Mouse (Mus musculus) urinary bladder, postnatal 10 days (tissue): ENCODE results near the gene Mroh3.

Source experiments
- DNase-seq: peaks from one replicate; pipeline ENCODE4 v3.0.0; 2022; ENCODE audit warnings: low spot score

Mroh3 gene

DNA sequence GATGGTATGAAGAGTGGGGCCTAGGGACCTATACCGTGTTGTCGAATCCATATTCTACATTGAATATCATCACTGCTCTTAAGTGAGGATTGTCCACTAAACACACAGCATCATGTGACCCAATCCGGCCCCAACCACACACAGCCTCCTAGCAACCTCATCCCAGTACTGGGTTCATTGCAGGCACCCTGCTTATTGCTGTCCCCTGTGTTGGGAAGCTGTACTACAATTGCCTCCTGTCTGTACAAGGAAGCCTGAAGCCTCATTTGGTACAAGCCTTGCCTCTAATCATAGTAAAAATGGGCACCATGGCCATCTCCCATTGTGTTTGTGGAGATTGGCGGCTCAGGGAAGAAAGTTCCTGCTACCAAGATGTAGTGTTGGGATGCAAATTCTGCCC, 56.3 kb downstream of the Mroh3 start:
- DNase-seq = no peak

DNA sequence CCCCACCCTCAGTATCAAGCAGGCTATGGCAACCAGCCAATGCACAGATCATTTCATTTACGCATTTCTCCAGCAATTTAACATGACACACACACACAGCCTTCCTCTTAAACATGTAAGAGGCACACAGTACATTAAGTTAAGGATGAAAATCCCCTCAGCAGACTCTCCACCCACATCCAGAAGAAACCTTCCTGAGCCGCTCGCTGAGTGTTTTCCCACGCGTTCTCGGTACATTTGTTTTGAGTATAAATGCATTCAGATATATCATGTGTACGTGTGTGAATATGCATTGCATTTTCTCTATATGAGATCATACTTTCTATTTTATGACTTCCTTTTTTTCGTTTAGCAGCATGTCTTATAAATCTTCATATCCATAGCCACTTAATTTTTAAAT, 61.3 kb downstream of the Mroh3 start:
- DNase-seq = no peak

DNA sequence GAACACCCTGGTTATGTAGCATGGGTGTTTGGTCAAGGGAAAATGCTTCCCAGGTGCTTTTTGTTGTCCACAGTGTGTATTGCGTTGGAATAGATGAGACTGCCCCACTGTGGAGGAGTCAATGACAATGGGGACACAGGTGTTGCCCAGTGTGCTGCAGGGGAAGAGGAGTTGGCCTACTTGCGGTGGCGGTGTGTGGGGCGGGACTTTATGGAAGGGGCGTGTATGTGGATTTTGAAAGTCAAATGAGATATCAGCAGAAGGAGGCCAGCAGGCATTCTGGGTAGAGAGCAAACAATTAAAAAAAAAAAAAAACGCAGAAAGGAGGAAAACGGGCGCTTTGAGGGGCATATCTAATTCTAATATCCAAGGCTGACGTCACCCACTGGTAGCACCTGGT, 62.9 kb downstream of the Mroh3 start:
- no peak for DNase-seq

DNA sequence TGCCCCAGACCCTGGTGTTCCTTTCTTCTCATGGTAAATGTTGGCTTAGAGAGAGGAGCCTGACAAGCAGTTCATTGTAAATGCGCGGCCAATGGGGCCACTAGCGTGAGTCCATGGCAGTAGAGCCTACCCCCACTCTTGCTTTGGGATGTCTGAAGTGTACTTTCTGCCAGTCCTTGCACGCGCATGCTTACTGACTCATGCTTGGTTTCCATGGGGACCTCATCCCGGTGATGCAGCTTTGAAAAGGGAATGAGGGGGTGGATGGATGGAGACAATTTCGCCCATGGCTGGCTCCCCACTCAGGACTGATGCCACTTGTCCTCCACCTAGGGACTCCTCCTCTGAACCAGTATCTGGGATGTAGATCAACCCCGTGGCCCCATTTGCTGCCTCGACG, 69.1 kb downstream of the Mroh3 start:
- DNase-seq = no peak

DNA sequence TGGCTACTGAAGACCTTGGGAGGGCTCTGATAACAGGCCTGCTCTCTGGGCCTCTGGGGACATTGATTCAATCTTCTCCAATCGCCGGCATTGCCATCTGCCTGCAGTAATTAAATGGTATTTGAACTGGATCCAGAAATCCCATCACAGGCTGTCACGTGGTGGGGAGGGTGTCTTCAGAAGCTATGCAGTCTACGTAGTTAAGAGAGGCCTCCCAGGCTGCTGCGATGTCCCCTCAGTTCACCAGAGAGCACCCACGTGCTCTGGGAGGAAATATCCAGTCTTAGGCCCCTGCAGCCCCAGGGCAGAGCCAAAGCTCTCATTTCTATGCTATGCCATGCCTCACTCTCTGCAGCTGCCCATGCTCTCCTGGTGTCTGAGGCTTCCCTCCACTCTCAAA, 70.3 kb downstream of the Mroh3 start:
- DNase-seq = no peak

DNA sequence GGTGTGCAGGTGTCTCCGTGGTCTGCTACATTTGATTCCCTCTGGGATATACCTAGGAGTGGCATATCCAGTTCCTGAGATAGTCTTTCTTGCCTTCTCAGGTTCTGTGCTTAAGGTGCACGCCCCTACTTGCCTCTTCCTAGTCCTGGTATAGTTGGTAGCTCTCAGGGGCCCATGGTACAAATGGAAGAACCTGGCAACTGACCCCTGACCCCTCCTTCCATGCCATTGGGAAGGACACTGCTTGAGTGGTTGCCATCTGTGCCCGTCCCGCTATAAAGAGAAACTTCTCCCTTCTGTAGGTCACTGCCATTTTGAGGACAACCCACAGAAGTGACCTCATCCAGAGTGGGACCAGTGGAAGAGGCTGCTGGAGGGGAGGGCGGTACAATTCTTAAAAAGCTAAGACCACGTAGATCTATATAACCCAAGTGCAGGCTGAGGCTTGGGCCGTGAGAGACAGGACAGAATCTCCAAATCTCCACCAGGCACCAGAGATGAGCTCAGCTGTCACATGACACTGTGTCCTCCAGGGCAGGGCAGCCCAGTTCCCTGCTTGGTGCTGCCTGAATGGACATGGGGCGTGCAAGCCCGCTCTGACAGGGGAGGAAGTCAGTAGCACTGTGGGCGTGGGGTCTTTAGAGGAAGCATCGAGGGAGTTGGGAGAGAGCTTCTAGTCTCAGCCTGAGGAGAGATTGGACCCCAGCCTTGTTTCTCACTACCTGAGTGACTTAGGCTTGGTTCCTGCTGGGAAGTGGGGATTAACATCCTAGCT, 71.3 kb downstream of the Mroh3 start:
- DNase-seq = no peak

DNA sequence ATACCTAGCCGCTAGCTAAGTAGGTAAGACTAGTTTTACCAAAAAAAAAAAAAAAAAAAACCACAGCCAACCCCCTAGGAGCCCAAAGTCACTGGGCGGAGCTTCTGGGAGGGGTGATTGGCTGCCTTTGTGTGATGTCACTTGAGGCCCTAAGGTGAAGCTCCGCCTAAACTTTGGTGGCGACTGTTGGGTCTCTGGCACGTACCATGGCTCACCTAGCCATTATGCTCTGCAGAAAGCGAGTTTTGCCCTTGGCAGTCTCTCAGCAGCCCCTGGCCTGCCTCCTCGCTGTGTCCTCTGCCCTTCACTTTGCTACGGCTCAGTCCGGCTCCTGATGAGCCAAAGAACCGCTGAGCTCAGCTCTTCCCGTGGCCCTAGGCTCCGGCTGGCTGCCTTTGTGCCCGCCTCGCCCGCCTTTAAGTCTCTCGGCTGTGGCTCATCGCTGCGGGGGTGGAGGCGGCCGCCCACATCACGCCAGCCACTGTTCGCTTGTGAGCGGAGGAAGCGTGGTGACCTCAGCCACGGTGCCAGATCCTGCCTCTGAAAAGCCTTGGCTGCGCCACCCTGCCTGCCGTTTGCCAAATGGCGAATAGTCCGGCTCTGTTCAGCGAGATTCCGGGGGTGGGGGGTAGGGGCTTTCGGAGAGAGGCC, 72.5 kb downstream of the Mroh3 start:
- DNase-seq = no peak

DNA sequence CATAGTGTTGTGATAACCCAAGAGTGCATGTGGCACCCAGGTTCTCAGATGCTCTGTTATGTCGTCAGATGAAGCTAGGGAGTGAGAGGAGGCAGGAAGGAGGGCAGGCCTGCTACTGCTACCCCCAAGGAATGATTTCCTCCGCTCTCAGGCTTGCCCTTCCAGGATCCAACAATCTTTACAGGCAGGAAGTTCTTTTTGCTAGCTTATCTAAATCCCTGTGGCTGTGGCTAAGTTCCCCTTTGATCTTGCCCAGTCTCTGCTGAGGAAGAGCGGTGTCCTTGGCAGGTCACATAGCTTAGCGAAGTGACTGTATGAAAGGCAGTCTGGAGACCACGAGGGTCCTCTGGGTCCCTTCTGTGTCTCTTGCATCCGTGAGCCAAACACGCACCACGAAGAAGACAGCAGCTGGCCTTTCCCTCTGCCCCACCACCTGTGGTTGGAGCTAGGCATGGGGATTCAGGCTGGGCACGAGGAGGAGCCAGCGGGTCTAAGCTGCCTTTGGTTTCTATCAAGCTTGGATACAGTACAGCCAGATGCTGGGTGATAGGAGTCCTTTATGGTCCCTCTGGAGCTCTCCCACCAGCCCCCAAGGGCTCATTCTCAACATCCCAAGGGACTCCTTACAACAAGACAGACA, 74.3 kb downstream of the Mroh3 start:
- DNase-seq = no peak

DNA sequence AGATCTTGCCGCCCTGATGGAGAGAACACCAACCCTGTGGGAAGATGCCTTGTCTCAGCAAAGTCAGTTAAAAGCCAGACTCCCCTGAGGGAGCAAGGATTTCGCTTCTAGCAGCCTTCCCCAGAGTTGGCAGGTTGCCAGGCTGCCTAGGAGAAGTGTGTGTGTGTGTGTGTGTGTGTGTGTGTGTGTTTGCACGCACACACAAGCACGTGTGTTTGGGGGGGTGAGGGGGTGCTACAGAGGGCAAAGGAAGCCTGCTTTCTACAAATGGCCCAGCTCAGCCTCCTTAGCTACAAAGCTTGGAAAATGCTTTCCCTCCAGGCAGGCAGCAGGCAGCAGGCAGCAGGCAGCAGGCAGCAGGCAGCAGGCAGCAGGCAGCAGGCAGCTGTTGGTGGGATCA, 75.1 kb downstream of the Mroh3 start:
- DNase-seq = no peak

DNA sequence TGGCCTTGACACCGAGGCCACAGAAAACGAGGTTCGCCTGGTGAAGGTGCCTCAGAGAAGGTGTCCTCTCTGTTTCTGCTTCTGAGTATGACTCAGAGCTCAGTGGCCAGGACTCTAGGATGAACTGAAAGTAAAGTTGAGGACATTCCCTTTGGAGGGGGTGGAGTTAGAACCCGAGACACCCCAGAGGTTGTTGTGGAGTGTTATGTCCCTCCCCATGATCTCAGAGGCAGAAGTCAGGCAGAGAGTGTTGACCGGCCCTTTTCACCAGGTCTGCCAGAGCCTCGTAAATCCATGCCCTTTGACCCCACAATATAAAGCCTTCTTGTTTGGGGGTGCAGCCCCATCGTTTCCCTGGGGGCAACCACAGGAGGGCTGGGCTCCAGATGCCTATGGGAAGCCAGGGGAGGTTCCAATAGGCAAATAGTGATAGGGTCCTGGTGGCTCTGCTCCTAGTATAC, 75.5 kb downstream of the Mroh3 start:
- no peak for DNase-seq

DNA sequence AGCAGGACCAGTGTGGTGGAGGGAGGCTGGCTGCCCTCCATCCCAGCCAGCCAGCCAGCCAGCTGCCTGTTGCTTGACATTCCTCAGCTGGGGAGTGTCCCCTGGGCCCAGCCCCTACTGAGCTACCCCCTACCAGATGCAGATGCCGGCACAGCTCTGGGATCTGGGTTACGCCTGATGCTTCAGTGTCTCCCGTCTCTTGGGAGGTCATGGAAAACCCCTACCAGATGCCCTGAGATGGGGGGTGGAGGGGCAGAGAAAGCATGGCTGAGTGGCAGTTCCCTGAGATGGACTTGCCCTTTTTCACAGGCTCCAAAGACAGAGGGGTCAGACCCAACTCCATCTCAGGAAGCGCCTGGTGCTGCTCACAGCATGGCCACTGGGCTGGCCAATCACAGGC, 76.1 kb downstream of the Mroh3 start:
- no peak for DNase-seq

DNA sequence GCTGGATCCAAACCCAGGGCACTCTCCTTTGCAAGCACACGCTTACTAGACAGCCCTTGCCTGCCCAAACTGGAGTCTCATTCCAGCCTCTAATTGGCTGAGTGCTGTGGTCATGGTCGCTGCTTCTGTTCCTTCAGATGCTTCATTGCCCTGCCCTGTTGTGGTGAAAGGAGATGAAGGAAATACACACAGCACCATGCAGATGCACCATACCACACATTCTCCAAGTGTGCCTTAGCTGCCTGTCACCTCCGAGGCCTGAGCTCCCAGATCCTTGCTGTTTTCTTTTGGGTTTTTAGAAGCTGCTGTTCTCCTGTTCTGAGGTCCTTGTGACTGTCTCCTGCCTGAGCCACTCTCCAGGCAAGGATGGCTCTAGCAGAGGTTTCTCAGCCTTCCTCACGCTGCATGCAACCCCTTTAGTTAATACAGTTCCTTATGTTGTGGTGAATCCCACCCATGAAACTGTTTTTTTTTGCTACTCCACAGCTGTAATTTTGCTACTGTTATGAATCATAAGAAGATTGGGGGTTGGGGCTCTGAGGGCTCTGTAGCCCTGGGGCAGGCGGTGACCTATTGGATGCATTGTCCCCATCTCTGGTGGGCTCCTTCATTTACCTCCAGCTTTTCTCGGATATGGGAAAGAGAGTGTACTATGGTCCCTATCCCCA, 76.7 kb downstream of the Mroh3 start:
- no peak for DNase-seq

DNA sequence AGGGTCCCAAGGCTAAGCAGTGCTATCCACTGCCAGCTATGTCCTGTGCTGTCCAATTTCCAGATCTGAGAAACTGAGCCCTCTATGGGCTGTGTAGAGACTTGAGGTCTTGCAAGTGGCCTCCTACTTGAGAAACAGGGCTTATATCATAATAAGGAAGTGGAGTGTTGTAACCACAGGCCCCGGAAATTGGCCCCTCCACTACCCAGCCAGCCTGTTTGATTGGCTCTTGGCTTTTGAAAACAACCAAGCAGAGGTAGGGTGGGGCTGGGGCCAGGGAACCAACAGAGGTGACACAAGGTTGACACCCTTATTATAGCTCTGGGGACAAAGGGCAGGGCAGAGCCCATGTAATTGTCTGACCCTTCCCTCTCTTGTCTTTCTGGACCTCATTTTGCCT, 77.6 kb downstream of the Mroh3 start:
- no peak for DNase-seq

DNA sequence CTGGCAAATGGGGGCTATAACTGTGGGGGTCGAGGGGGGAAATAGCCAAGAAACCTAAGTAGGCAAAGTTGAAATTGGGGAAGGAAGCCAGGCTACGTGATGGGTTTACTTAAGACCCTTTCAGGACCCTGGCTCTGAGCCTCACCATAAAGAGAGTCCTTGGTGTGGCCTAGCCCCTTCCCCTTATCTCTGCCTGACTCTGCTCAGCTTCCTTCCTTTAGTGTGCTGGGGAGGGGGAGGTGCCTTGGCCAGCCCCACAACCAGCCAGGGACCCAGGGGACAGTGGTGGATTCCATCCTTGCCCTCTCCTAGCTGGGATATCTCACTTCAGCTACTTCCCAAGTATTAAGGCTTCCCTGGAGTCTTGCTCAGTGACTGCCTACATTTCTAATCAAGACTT, 78.1 kb downstream of the Mroh3 start:
- no peak for DNase-seq

DNA sequence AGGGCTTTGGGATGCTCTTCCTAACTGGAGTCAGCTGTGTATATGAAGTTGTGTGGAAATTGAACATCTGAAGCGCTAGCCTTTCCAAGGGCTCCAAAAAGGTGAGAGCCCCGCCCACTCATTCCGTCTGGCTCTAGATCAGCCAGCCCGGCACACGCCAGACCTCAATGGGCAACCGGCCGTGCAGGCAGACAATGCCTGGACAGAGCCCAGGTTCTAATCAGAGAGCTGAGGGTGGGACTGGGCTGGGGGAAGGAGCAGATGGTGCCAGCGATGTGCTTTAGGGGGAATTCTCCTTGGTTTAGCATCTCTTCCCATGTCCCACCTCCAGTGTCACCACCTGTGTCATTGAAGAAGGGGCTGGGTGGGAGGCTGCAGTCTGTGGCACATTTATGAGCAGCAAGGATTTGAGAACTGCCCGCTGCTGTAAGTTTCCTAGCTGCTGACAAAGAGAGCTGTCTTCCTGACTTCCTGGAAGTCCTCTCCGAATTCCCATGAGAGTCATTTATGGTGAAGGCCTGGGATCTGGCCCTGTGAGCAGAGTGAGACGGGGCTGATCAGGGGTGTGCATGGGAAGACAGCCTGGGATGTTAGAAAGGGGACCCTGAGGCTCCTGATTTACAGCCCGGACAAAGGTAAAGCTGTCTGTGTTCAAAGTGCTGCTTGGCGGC, 78.9 kb downstream of the Mroh3 start:
- no peak for DNase-seq

DNA sequence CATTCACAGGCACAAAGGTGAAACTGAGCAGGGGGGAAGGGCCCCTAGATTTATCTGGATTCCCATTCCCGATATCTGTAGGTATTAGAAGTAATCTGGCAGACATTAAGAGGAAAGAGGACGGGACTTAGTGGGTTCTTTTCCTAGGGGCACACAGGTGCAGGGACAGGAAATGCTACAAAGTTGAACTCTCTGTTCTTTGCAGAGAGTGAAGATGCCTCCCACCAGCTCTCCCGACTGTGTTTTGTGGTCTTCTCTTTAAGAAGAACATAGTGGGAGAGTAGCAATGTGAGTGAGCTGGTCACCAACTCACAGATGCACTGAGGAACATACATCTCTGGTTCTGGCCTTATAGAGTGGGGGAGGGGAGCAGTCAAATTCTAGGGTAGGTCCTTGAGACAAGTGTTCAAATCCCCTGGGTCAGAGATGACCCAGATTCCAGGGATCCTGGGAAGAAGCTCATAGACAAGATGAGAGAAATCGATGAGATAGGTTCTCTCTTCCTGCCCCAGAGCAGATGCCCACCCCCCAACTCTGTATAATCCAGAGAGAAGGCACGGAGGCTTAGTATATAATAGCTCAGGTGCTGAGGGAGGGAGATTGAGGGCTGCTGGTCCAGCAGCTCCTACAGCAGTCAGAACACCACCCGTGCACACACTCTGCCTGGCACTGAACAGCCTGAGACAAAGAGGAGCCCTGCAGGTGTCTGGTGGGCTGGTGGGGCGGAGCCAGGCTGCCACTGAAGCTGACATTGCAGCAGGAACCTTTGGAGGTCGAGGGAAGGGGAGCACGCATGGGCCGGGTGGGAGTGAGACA, 80.0 kb downstream of the Mroh3 start:
- DNase-seq = no peak
